Mouse (Mus musculus) C2C12 (cell line): ENCODE measurements at regions not wholly inside any gene's neighbourhood (a gene's known extent, or its start where the extent isn't known, plus 50 kb on each side); places are given as distances from the start of the nearest gene placed in this dataset.

Experiments
- CTCF ChIP-seq: IDR thresholded peaks from one replicate; pipeline ENCODE4 v1.5.1; 2011; ENCODE audit not compliant: control insufficient read depth, insufficient read depth, insufficient read length
- USF1 ChIP-seq: IDR thresholded peaks from one replicate; pipeline ENCODE4 v1.6.1; 2011; ENCODE audit warnings: low read depth, mild to moderate bottlenecking, control low read depth, moderate library complexity

GRCm38 (mm10) chr8:127780596-127780995 lies 577.8 kb upstream of the Nrp1 start:
- TF ChIP-seq CTCF: no peak
- TF ChIP-seq USF1: no peak
